Mouse (Mus musculus) cerebellum, adult 2 months (tissue): ENCODE results near the gene Pepd.

Source experiments
- CTCF ChIP-seq: fragments of 200-500 bp; IDR thresholded peaks from 2 replicates; pipeline ENCODE4 v1.5.1; 2011; ENCODE audit warnings: low read depth, mild to moderate bottlenecking, control low read depth, low read length, moderate library complexity, borderline replicate concordance; ENCODE audit not compliant: insufficient read depth
- POLR2A ChIP-seq: fragments of 200-500 bp; IDR thresholded peaks from 2 replicates; pipeline ENCODE4 v1.6.1; 2011; ENCODE audit warnings: low read length, control low read depth, borderline replicate concordance; ENCODE audit not compliant: insufficient read depth

DNA sequence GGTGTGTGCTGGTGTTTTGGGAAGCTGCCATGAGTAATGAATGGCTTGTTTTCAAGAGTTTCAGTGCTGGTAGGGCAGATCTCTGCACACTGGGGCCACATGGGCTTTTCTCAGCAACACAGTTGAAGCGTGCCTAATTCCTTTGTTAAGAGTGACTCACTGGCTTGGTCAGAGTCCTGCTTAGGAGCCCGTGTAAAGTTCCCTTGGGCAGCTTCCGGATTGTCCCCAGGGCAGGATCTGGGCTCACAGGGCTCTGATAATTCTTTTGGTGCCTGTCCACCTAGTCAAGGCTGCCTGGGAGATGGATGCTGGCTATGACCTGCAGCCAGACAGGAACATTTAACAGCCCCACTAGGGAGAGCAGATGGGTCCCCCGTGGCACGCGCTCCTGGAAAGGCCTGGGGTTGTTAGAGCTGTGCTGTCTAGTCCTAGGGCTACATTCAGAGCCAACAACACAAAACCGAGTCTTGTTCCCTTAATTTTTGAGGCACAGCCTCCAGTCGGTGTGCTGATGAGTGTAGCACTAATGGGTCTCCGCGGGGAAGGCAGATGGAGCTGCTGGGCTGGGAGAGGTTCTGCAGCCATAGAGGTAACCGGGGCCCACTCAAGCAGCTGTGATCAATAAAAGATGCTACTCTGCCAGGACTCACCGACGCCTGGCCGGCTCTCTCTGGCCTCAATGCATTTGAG is 27.2 kb downstream of the Pepd start:
- no peak for TF ChIP-seq CTCF
- no peak for TF ChIP-seq POLR2A
